Mouse (Mus musculus): Measurements from ENCODE around the gene Jaml. TPM values are rescaled to one million over a fixed set of nuclear protein-coding genes. Genes with fewer than 3 reads are reported as not detected.
A peak's percentile ranks its signal among the peaks of the same experiment; 100 is the strongest.

The Jaml gene
- polyA plus RNA-seq, 1 experiment from 2014 or later: 0.49 TPM

- DNase-seq (ENCODE audit: low spot score): no peak
- H3K4me2 ChIP-seq (ENCODE audit: low read depth, low read length): no peak overlapping the region
- H3K4me1 ChIP-seq (ENCODE audit: control insufficient read depth, insufficient read depth, low read length): no peaks in the 10 kb centered on the region
- H3K27me3 ChIP-seq (ENCODE audit: control insufficient read depth, insufficient read depth, low read length): no peaks in the 10 kb centered on the region
- no peaks in the 10 kb centered on the region for H3K36me3 ChIP-seq (replicated peaks; ENCODE audit: control insufficient read depth, insufficient read depth, low read depth, low read length)
- H3K9me3 ChIP-seq (replicated peaks; ENCODE audit: control insufficient read depth, low read length): no peaks in the 10 kb centered on the region
- 47% methylated on average over 11 of the region's 11 CpGs for WGBS
- no peak overlapping the region for H3K27ac ChIP-seq (replicated peaks; ENCODE audit: low read depth, low read length)
- H3K4me3 ChIP-seq (ENCODE audit: low read depth, low read length): no peak overlapping the region
- no peak overlapping the region for H3K9ac ChIP-seq (replicated peaks; ENCODE audit: low read length)
- ATAC-seq (replicated peaks; ENCODE audit: insufficient number of reproducible peaks, low FRiP score, low TSS enrichment, low read depth): no peak
Observed at GRCm38 (mm10) chr9:45103211-45103979, 24.4 kb downstream of the Jaml start.

GRCm38 (mm10) chr9:45105596-45106374 is 26.8 kb downstream of the Jaml start:
- Histone ChIP-seq H3K4me2 (ENCODE audit: low read depth, low read length) (no peak overlapping the region), H3K27ac (replicated peaks; ENCODE audit: low read depth, low read length) (no peak overlapping the region), H3K4me1 (ENCODE audit: control insufficient read depth, insufficient read depth, low read length) (no peaks in the 10 kb centered on the region), H3K9me3 (replicated peaks; ENCODE audit: control insufficient read depth, low read length) (no peaks in the 10 kb centered on the region), H3K4me3 (ENCODE audit: low read depth, low read length) (no peak overlapping the region), H3K36me3 (replicated peaks; ENCODE audit: control insufficient read depth, insufficient read depth, low read depth, low read length) (no peaks in the 10 kb centered on the region), H3K27me3 (ENCODE audit: control insufficient read depth, insufficient read depth, low read length) (no peaks in the 10 kb centered on the region), H3K9ac (replicated peaks; ENCODE audit: low read length) (no peak overlapping the region)
- WGBS: 94% methylated on average over 2 of the region's 2 CpGs
- no peak for DNase-seq (ENCODE audit: low spot score)
- no peak for ATAC-seq (replicated peaks; ENCODE audit: insufficient number of reproducible peaks, low FRiP score, low TSS enrichment, low read depth)

DNA sequence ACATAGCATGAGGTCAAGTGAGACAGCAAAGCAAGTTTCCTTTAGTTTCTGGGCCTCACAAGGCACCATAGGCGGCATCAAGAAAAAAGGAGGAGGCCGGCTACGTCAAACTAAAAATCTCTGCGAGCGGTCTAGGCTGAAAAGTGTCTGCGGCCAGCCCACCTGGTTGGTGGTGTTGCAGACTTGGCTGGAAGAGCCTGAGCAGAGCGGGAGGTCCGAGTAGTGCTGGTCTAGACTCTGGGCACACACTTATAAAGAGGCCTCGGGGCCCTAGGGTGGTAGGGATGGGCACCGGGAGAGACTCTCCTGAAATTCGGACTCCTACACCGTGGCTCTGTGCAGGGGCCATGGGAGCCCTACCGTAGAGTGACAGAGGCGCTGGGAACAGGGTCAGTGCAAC is 36.7 kb downstream of the Jaml start:
- WGBS: 2% methylated on average over 14 of the region's 14 CpGs
- H3K27me3 ChIP-seq (ENCODE audit: control insufficient read depth, insufficient read depth, low read length): no peaks in the 10 kb centered on the region
- ATAC-seq (replicated peaks; ENCODE audit: insufficient number of reproducible peaks, low FRiP score, low TSS enrichment, low read depth): peak; percentile 54
- H3K27ac ChIP-seq (replicated peaks; ENCODE audit: low read depth, low read length): no peak overlapping the region
- H3K4me3 ChIP-seq (ENCODE audit: low read depth, low read length): peak overlapping the region; percentile 31
- no peaks in the 10 kb centered on the region for H3K9me3 ChIP-seq (replicated peaks; ENCODE audit: control insufficient read depth, low read length)
- peak overlapping the region; percentile 38 for H3K4me2 ChIP-seq (ENCODE audit: low read depth, low read length)
- peaks cover 3% of the 10 kb centered on the region; the same call in 1 of the 2 replicates for H3K4me1 ChIP-seq (ENCODE audit: control insufficient read depth, insufficient read depth, low read length)
- H3K36me3 ChIP-seq (replicated peaks; ENCODE audit: control insufficient read depth, insufficient read depth, low read depth, low read length): no peaks in the 10 kb centered on the region
- peak; percentile 91 for DNase-seq (ENCODE audit: low spot score)
- peak overlapping the region; percentile 39 for H3K9ac ChIP-seq (replicated peaks; ENCODE audit: low read length)

DNA sequence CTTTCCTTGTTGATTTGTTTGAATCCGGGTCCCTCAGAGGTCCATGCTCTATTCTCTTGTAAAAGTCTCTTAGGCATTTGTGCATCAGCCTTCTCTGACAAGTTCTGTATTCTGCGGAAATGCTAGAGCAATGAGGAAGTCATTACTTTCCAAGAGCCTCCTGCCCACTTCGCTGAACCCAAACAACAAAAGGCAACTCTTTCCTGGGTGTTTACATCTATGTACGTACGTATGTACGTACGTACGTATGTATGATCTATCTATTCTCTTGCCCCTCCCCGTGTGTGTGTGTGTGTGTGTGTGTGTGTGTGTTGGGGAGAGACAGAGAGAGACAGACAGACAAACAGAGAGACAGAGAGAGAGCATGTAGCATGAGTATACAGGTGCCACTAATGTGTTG is 37.8 kb downstream of the Jaml start:
- 64% methylated on average over 9 of the region's 9 CpGs for WGBS
- Histone ChIP-seq H3K4me1 (ENCODE audit: control insufficient read depth, insufficient read depth, low read length) (peaks cover 3% of the 10 kb centered on the region; the same call in 1 of the 2 replicates), H3K4me3 (ENCODE audit: low read depth, low read length) (no peak overlapping the region), H3K9ac (replicated peaks; ENCODE audit: low read length) (no peak overlapping the region), H3K4me2 (ENCODE audit: low read depth, low read length) (no peak overlapping the region), H3K36me3 (replicated peaks; ENCODE audit: control insufficient read depth, insufficient read depth, low read depth, low read length) (no peaks in the 10 kb centered on the region), H3K27ac (replicated peaks; ENCODE audit: low read depth, low read length) (no peak overlapping the region), H3K27me3 (ENCODE audit: control insufficient read depth, insufficient read depth, low read length) (no peaks in the 10 kb centered on the region), H3K9me3 (replicated peaks; ENCODE audit: control insufficient read depth, low read length) (no peaks in the 10 kb centered on the region)
- no peak for ATAC-seq (replicated peaks; ENCODE audit: insufficient number of reproducible peaks, low FRiP score, low TSS enrichment, low read depth)
- DNase-seq (ENCODE audit: low spot score): no peak

DNA sequence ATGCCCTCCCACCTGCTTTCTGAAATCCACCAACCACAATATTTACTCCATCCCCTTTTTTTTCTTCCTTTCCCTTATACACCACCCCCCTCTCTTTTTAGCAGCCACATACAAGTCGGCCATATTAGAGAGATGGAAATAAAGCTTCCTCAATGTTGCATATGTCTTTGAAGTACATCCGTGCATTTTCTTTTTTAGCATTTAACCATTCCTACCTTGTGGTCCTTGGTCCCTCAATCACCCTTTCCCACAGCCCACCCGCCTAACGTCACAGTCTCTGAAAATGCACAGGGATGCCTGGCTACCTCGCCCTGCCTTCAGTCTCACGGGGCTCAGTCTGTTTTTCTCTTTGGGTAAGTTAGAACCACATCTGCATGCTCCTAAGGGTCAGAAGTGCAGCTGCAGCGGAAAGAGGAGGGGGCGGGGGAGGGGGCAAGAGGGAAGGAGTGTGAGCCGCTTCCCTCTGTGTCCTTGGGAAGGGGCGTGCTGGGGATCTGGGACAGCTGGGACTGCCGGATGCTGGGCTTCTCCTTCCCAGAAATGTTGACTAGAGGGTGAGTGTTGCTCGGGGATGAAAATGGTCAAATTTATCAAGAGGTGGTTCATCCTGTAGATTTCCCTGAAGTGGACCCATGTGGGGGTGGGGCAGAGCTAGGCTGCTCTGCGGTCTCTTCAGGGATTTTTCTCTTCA is 38.9 kb downstream of the Jaml start, which contains the start of gene Scn2b:
Scn2b (plus strand) TSS at position 42 of the 691 bp plus-strand sequence.
- Histone ChIP-seq H3K27me3 (ENCODE audit: control insufficient read depth, insufficient read depth, low read length) (no peaks in the 10 kb centered on the region), H3K27ac (replicated peaks; ENCODE audit: low read depth, low read length) (peak within 1 kb of the TSS; percentile 65), H3K4me2 (ENCODE audit: low read depth, low read length) (peak within 1 kb of the TSS; percentile 59), H3K4me3 (ENCODE audit: low read depth, low read length) (peak within 1 kb of the TSS; percentile 62), H3K9ac (replicated peaks; ENCODE audit: low read length) (peak within 1 kb of the TSS; percentile 79), H3K9me3 (replicated peaks; ENCODE audit: control insufficient read depth, low read length) (no peaks in the 10 kb centered on the region), H3K4me1 (ENCODE audit: control insufficient read depth, insufficient read depth, low read length) (peaks cover 3% of the 10 kb centered on the region; the same call in 1 of the 2 replicates), H3K36me3 (replicated peaks; ENCODE audit: control insufficient read depth, insufficient read depth, low read depth, low read length) (no peaks in the 10 kb centered on the region)
- peak; percentile 65; the same call in 1 of the 2 replicates for ATAC-seq (replicated peaks; ENCODE audit: insufficient number of reproducible peaks, low FRiP score, low TSS enrichment, low read depth)
- 1% methylated on average over 13 of the region's 13 CpGs for WGBS
- DNase-seq (ENCODE audit: low spot score): peak; percentile 69

DNA sequence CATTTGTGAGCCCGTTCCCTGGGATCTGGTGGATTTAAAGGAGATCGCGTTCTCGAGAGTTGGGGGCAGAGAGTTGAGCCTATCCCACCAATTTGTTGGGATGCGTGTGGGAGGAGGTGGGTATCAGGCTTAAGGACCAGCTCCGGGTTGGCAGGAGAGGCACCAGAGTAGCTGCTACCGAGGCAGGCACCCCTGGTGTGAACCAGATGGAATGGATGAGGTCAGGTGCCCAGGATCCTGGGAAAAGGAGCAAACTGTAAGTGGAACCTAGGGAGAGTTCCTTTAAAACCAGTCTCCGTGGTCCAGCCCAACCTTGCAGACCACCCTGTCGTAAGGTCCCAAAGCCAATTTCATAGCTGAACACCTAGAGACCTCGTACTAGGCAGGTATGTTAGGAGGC is 39.6 kb downstream of the Jaml start:
- peak overlapping the region; percentile 62 for H3K4me3 ChIP-seq (ENCODE audit: low read depth, low read length)
- no peak overlapping the region for H3K27ac ChIP-seq (replicated peaks; ENCODE audit: low read depth, low read length)
- peak overlapping the region; percentile 59 for H3K4me2 ChIP-seq (ENCODE audit: low read depth, low read length)
- peak overlapping the region; percentile 79 for H3K9ac ChIP-seq (replicated peaks; ENCODE audit: low read length)
- peaks cover 3% of the 10 kb centered on the region; the same call in 1 of the 2 replicates for H3K4me1 ChIP-seq (ENCODE audit: control insufficient read depth, insufficient read depth, low read length)
- no peaks in the 10 kb centered on the region for H3K9me3 ChIP-seq (replicated peaks; ENCODE audit: control insufficient read depth, low read length)
- peak; percentile 12 for DNase-seq (ENCODE audit: low spot score)
- WGBS: 23% methylated on average over 10 of the region's 10 CpGs
- no peaks in the 10 kb centered on the region for H3K27me3 ChIP-seq (ENCODE audit: control insufficient read depth, insufficient read depth, low read length)
- no peaks in the 10 kb centered on the region for H3K36me3 ChIP-seq (replicated peaks; ENCODE audit: control insufficient read depth, insufficient read depth, low read depth, low read length)
- no peak for ATAC-seq (replicated peaks; ENCODE audit: insufficient number of reproducible peaks, low FRiP score, low TSS enrichment, low read depth)

DNA sequence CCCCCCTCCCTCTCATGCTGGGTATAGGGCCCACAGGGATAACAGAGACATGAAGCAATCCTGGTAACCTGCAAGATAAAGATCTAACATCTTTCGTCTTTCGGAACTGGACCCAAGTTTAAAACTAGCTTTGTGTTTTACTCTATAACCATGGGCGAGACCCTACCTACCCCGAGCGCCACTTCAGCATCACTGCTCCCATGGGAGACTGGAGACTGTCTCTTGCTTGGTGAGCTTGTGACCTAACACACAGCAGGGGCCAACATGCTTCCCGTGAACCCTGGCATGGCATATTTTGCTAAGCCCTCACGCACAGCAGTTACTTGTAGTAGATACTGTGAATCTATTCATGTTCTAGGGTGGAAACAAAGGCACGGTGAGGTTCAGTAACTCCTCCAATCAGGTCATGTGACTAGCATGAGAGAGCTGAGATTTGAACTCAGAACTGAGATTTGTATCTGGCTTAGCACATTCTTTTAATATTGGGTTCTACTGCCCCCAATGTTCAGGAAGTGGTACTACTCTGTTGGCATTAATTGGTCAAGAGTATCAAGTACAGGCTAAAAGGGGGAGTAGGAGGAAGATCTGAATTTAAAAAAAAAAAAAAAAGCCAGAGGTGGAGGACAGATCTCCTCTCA is 40.5 kb downstream of the Jaml start:
- ATAC-seq (replicated peaks; ENCODE audit: insufficient number of reproducible peaks, low FRiP score, low TSS enrichment, low read depth) (no peak), DNase-seq (ENCODE audit: low spot score) (no peak)
- no peak overlapping the region for H3K9ac ChIP-seq (replicated peaks; ENCODE audit: low read length)
- no peaks in the 10 kb centered on the region for H3K27me3 ChIP-seq (ENCODE audit: control insufficient read depth, insufficient read depth, low read length)
- no peak overlapping the region for H3K4me3 ChIP-seq (ENCODE audit: low read depth, low read length)
- 89% methylated on average over 8 of the region's 8 CpGs for WGBS
- no peak overlapping the region for H3K4me2 ChIP-seq (ENCODE audit: low read depth, low read length)
- no peaks in the 10 kb centered on the region for H3K36me3 ChIP-seq (replicated peaks; ENCODE audit: control insufficient read depth, insufficient read depth, low read depth, low read length)
- H3K9me3 ChIP-seq (replicated peaks; ENCODE audit: control insufficient read depth, low read length): no peaks in the 10 kb centered on the region
- peaks cover 3% of the 10 kb centered on the region; the same call in 1 of the 2 replicates for H3K4me1 ChIP-seq (ENCODE audit: control insufficient read depth, insufficient read depth, low read length)
- H3K27ac ChIP-seq (replicated peaks; ENCODE audit: low read depth, low read length): no peak overlapping the region

Measured in embryonic facial prominence, embryonic 11.5 days (tissue).